Mouse (Mus musculus): ENCODE measurements around the gene Hsp90ab1.

Hsp90ab1 gene

GRCm38 (mm10) chr17:45556514-45557245 is 16.4 kb downstream of the Hsp90ab1 start:
- no peak for DNase-seq

DNA sequence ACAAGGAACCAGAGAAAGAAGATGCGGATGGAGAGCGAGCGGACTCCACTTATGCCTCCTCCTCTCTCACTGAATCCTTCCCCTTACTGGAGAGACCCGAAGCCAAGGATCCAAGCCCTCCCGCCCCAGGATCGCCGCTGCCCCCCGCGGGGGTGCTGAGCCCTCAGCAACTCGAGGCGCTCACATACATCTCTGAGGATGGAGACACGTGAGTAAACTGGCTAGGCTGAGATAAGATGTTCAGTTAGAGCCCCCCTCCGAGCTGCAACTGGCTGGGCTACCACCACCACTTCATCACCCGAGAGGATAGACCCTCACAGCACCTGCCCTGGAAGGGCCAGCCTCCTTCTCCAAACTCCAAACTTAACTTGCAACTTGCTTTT is 17.0 kb downstream of the Hsp90ab1 start:
- DNase-seq: no peak

- peak; percentile 97 for DNase-seq
Observed at GRCm38 (mm10) chr17:45555452-45556106, 17.5 kb downstream of the Hsp90ab1 start, which contains the start of gene Nfkbie. Gene Nfkbie, plus strand, starts transcription at chr17:45555703.

DNA sequence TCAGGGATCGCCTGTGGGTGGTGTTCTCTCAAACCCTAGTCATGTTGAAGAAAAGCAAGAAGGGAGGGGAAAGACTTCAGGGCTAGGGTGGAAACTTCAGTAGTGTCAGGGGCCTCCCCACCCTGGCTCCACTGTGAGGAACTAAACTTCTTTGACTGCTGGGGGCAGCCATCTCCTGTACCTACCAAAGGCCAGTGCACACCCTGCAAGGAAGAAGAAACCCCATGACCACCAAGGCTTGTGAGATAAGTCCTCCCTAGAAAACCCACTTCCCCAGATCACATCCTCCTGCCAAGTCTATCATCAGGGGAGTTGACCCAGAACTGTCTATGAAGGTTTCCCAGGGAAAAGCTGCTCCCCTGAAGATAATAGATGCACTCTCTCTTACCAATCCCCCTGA is 18.7 kb downstream of the Hsp90ab1 start:
- DNase-seq: no peak

DNA sequence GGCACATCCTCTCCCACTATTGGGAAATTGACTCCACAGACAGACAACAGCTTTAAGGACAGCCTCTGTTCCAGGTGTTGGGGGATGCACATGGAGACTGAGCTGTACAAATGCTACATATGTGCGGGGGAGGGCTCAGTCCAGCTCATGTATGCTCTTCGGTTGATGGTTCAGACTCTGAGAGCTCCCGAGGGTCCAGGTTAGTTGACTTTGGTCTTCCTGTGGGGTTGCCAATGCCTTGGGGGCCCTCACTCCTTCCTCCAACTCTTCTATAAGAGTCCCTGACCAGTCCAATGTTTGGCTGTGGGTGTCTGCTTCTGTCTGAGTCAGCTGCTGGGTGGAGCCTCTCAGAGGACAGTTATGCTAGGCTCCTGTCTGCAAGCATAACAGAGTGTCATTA is 20.0 kb downstream of the Hsp90ab1 start:
- DNase-seq: no peak

DNA sequence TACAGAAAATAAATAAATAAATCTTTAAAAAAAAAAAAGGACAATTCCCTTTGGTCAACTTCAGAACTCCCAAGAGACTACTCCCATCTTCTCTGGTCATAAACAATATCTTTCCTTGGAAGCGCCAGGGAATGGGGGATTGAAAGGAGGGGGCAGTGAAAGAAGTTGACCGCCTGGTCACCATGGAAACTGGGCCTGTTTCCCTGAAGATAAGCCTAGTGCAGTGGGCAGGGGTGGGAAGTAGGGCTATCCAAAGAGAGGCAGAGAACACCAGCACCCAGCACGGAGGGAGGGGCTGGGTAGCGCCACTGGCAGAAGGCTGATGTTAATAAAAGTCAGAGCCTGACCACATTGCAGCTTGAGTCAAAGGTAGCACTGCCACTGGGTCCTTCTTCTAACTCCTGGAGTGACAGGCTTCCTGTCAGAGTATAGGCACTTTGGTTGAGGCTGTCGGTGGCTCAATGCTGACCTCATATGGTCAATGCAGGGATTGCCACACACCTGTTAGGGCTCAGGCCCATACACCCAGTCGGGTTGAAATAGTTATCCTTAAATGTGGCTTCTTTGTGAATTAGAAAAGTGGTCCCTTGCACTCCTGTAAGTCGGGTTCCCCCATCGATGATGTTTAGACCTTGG is 21.1 kb downstream of the Hsp90ab1 start:
- DNase-seq: peak; percentile 87

GRCm38 (mm10) chr17:45551249-45551796 is 21.7 kb downstream of the Hsp90ab1 start:
- DNase-seq: no peak

DNA sequence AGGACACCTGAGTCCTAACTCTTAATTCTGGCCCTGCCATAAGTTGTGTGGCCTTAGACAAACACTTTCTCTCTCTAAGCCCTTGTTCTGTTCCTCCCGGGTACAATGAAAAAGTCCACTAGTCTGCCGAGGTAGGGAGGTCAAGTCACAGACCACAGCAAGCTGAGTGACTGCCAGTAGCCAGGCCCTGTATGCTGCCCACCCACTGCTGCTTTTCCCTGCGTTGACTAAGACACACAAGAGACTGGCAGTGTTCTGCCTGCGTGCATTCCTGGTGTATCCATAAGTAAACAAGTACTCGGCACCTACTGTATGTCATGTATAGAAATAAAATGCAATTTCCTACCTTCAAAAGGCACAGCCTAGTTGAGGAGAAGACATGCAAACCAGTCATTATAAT is 22.8 kb downstream of the Hsp90ab1 start:
- DNase-seq: no peak

- no peak for DNase-seq
Observed at GRCm38 (mm10) chr17:45549617-45550181, 23.4 kb downstream of the Hsp90ab1 start, which contains the start of gene Tmem151b. Gene Tmem151b, minus strand, starts transcription at chr17:45549677.

DNA sequence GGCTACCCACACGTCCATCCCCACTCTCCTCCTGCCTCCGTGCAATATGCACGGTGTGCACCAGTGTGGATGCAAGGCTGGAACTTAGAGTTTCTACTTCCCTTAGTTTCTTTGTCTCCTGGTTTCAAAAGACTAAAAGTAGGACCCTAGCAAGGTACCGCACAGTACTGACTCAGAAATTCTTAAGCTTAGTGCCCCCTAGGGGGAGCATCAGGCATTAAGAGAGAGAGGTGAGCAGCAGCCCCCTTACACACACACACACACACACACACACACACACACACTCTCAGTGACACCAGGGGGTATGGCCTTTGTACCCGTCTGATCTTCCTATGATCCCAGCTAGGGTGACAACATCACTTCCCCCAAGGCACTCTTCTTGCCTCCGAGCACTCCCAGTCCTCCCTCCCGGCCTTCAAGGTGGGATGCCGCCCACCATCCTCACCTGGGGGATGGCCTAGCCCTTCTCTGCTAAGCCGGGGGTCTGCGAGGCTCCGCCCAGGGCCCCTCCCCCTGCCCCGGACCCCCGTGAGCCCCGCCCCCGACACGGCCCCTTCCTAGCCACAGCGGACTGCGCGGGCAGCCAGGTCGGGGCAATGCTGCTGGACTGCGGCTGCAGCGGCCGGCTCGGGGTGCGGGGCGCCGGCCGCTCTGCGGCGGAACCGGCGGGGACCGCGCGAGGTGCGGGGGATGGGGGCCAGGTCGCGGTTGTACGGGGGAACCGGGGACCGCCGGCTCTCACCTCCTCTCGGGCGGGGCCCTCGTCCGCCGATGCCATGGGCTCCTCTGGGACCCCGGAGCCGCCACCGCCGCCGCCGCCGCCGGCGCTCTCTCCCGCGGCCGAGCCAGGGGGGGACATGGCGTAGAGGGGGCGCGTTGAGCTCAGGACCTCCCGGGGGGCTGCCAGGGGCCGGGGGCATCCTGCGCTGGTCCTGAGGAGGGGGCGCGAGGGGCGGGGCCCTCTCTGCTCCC is 24.2 kb downstream of the Hsp90ab1 start:
- DNase-seq: no peak

- DNase-seq: no peak
Observed at GRCm38 (mm10) chr17:45547461-45548190, 25.4 kb downstream of the Hsp90ab1 start.

GRCm38 (mm10) chr17:45546941-45547340 is 26.1 kb downstream of the Hsp90ab1 start:
- DNase-seq: no peak

GRCm38 (mm10) chr17:45545278-45545961 is 27.7 kb downstream of the Hsp90ab1 start:
- no peak for DNase-seq

DNA sequence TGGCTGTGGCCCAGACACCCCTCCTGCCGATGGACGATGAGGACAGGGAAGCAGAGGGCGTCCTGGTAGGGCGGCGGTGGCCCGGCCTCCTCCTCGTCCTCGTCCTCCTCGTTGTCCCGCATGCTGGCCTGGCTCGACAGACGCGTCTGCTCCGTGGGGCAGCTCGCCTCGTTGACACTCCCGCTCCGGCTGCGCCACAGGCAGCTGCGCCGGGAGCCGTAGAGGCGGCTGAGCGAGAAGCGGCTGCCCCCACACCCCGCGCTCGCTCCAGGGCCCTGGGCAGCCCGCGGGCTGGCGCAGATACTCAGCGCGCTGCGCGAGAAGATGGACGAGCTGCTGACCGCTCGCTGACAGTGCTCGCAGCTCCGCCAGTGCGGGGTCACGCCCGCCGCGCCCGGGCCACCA is 28.2 kb downstream of the Hsp90ab1 start:
- DNase-seq: no peak

- DNase-seq: no peak
Observed at GRCm38 (mm10) chr17:45544001-45544872, 28.8 kb downstream of the Hsp90ab1 start.

DNA sequence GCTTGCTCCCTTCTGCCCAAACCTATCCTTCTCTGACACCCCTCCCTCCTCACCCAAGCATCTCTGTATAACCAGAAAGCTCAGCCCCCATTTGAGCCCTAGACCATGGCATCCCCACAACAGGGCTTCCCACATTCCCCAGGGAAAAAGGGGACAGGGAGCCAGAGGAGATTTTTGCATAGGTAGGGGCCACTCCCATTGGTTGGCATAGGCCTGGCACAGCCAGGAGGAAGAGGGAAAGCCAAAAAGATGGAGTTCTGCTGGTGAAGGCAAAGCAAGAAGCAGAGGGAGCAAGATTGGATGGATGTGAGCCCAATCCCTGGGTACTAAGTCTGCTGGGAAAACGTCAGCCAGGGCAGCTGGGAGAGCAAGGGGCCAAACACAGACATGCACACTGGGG is 30.0 kb downstream of the Hsp90ab1 start:
- DNase-seq: no peak

- no peak for DNase-seq
Observed at GRCm38 (mm10) chr17:45542705-45543104, 30.4 kb downstream of the Hsp90ab1 start.

DNA sequence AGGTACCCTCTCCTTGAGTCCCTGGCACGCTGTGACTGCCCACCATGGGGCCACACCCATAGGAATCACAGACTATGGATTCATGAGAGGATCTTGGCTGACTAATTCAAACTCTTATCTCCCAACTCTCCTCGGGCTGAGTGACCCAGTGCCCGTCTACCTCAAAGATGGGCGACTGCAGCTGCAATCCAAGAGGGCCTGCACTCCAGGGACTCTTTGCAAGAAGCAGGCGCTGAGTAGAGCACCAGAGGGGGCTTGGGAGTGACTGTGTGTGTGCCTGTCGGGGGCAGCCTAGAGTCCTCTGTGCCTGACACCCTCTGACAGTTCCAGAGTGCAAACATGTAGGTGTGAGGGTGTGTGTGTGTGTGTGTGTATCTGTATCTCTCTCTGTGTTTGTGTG is 30.9 kb downstream of the Hsp90ab1 start:
- no peak for DNase-seq

DNA sequence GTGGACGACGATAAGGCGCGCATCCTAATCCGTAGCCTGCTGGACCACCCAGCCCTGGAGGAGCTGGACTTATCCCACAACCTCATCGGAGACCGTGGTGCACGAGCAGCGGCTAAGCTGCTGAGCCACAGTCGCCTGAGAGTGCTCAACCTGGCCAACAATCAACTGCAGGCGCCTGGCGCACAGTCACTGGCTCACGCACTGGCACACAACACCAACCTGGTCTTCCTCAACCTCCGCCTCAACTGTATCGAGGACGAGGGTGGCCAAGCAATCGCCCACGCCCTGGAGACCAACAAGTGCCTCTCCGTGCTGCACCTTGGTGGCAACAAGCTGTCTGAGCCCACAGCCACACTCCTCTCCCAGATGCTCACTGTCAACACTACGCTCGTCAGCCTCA is 33.4 kb downstream of the Hsp90ab1 start:
- DNase-seq: no peak

DNA sequence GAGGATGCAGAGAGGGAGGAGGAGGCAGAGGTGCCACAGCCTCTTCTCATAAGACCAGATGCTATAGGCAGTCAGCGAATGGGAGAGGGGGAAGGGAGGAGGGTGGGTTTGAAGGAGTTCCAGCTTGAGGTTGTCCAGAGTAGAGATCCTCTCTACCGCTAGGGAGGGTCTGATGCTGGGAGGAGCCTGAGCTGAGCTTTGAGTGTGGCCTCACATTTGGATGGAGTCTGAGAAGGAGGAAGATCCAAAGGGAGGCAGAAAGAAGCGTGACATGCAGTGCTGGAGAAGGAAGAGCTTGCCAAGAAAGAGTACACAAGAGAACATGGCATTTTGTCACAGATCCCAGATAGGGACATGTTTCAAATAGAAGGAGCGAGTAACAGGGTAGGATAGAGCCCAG is 34.7 kb downstream of the Hsp90ab1 start:
- no peak for DNase-seq

All from kidney, adult 9 months (tissue).